Mouse (Mus musculus): ENCODE measurements around the gene AI464131.

GRCm38 (mm10) chr4:41545985-41546384 is 43.1 kb upstream of the AI464131 start:
- TF ChIP-seq POLR2A (IDR thresholded peaks at IDR 0.05; ENCODE audit: extremely low read depth, insufficient read depth, low read length) = no peak
- TF ChIP-seq CTCF (IDR thresholded peaks at IDR 0.05; ENCODE audit: low read depth, low read length) = 0 out of 2 replicates have a peak, but pooled peaks have one; percentile 4

Data from liver, adult 2 months (tissue).